Mouse (Mus musculus) forebrain, postnatal 0 days (tissue): ENCODE measurements around the gene Tcf20. TPM values are rescaled to one million over a fixed set of nuclear protein-coding genes. Genes with fewer than 3 reads are reported as not detected.

Source experiments
- ATAC-seq: fragments of 200-750 bp; cut with Nextera tagmentation; 2 replicates; pipeline ENCODE4 v1.8.0; 2017; ENCODE audit warnings: mild to moderate bottlenecking, moderate library complexity
- DNase-seq: peaks from one replicate; pipeline ENCODE4 v3.0.0-alpha.2; 2015
- H3K27ac ChIP-seq: fragments of 300-500 bp; sonication (generic); 2 replicates; pipeline ENCODE4 v1.5.1; 2014; ENCODE audit warnings: low read depth, mild to moderate bottlenecking, antibody characterized with exemption, low read length, moderate library complexity, mixed read lengths
- H3K27me3 ChIP-seq: fragments of 300-500 bp; sonication (generic); 2 replicates; pipeline ENCODE4 v1.6.1; 2014; ENCODE audit warnings: mild to moderate bottlenecking, low read length, mixed read lengths; ENCODE audit not compliant: insufficient read depth
- H3K36me3 ChIP-seq: fragments of 300-500 bp; sonication (generic); 2 replicates; pipeline ENCODE4 v1.6.1; 2014; ENCODE audit warnings: mild to moderate bottlenecking, moderate library complexity; ENCODE audit not compliant: insufficient read depth
- H3K4me1 ChIP-seq: fragments of 300-500 bp; sonication (generic); 2 replicates; pipeline ENCODE4 v1.6.1; 2014; ENCODE audit warnings: antibody characterized with exemption; ENCODE audit not compliant: insufficient read depth
- H3K4me2 ChIP-seq: fragments of 300-500 bp; sonication (generic); 2 replicates; pipeline ENCODE4 v1.6.1; 2014; ENCODE audit warnings: low read depth, mild to moderate bottlenecking, moderate library complexity
- H3K4me3 ChIP-seq: fragments of 300-500 bp; sonication (generic); 2 replicates; pipeline ENCODE4 v1.5.1; 2014; ENCODE audit warnings: low read depth, low read length, mixed read lengths
- H3K9ac ChIP-seq: fragments of 300-500 bp; sonication (generic); 2 replicates; pipeline ENCODE4 v1.6.1; 2014; ENCODE audit warnings: mild to moderate bottlenecking
- H3K9me3 ChIP-seq: fragments of 300-500 bp; sonication (generic); 2 replicates; pipeline ENCODE4 v1.6.1; 2016; ENCODE audit warnings: low read length
- CTCF ChIP-seq: sonication (generic); IDR thresholded peaks from 2 replicates; pipeline ENCODE4 v1.5.1; 2016; ENCODE audit warnings: antibody characterized with exemption, control low read depth, low read depth
- WGBS: fragments of 180-500 bp; shearing (Covaris S2); extraction: QIAGEN DNeasy Blood & Tissue Kit; methylation state at CpG from one replicate; pipeline ENCODE4 v1.1.7; 2014; 5-methylcytosine and 5-hydroxymethylcytosine counted together
- polyA plus RNA-seq: library from polyadenylated mRNA; unstranded; fragments of >200 nt; fragmentation: Nextera tagmentation; extraction: Ambion mirVana; gene quantifications from 2 replicates; pipeline ENCODE4 v1.2.1, GENCODE M21; 2015
- total RNA-seq: library from RNA; depleted of rRNA; stranded (reverse); fragments of >200 nt; gene quantifications from 2 replicates; pipeline ENCODE4 v1.2.3, GENCODE M21; 2014

Gene Tcf20
- total and polyA plus RNA-seq, 2 experiments from 2014 or later, result 12.2 to 150 TPM

GRCm38 (mm10) chr15:82960786-82961561, 26.7 kb downstream of the Tcf20 start:
- H3K27me3 ChIP-seq, result no peaks in the 10 kb centered on the region
- no peaks in the 10 kb centered on the region for H3K36me3 ChIP-seq
- peak overlapping the region; percentile 66 for H3K9ac ChIP-seq
- WGBS, result 4% methylated on average over 24 of the region's 26 CpGs
- peaks cover 45% of the 10 kb centered on the region for H3K4me1 ChIP-seq
- no peaks in the 10 kb centered on the region for H3K9me3 ChIP-seq
- peak overlapping the region; percentile 91 for H3K4me2 ChIP-seq
- ATAC-seq, result no peak
- peak overlapping the region; percentile 63 for H3K4me3 ChIP-seq
- peak overlapping the region; percentile 47 for H3K27ac ChIP-seq
- peak; percentile 62 for DNase-seq
- no peak for TF ChIP-seq CTCF

GRCm38 (mm10) chr15:82959151-82959550, 28.5 kb downstream of the Tcf20 start:
- peak overlapping the region; percentile 91 for H3K4me2 ChIP-seq
- peak overlapping the region; percentile 58 for H3K27ac ChIP-seq
- H3K4me1 ChIP-seq, result peaks cover 38% of the 10 kb centered on the region
- no peak for DNase-seq
- no peaks in the 10 kb centered on the region for H3K27me3 ChIP-seq
- peak overlapping the region; percentile 17; the same call in 1 of the 2 replicates for H3K4me3 ChIP-seq
- H3K9me3 ChIP-seq, result no peaks in the 10 kb centered on the region
- ATAC-seq, result no peak
- WGBS, result 39% methylated on average over 12 of the region's 12 CpGs
- H3K36me3 ChIP-seq, result peaks cover 8% of the 10 kb centered on the region; the same call in 1 of the 2 replicates
- TF ChIP-seq CTCF, result no peak
- peak overlapping the region; percentile 43; the same call in 1 of the 2 replicates for H3K9ac ChIP-seq

GRCm38 (mm10) chr15:82958253-82958701, 29.4 kb downstream of the Tcf20 start:
- Histone ChIP-seq H3K27me3 (no peaks in the 10 kb centered on the region), H3K9me3 (no peaks in the 10 kb centered on the region), H3K9ac (peak overlapping the region; percentile 43), H3K4me3 (peak overlapping the region; percentile 17), H3K4me2 (peak overlapping the region; percentile 91), H3K36me3 (peaks cover 8% of the 10 kb centered on the region; the same call in 1 of the 2 replicates), H3K27ac (peak overlapping the region; percentile 58), H3K4me1 (peaks cover 36% of the 10 kb centered on the region)
- TF ChIP-seq CTCF, result peak; percentile 18; the same call in 1 of the 2 replicates
- peak; percentile 82 for DNase-seq
- WGBS, result 4% methylated on average over 16 of the region's 16 CpGs
- ATAC-seq, result peak; percentile 81

- 78% methylated on average over 4 of the region's 4 CpGs for WGBS
- ATAC-seq (no peak), DNase-seq (no peak)
- no peak for TF ChIP-seq CTCF
- Histone ChIP-seq H3K27ac (no peak overlapping the region), H3K36me3 (peaks cover 8% of the 10 kb centered on the region; the same call in 1 of the 2 replicates), H3K27me3 (no peaks in the 10 kb centered on the region), H3K9me3 (no peaks in the 10 kb centered on the region), H3K9ac (no peak overlapping the region), H3K4me2 (no peak overlapping the region), H3K4me3 (no peak overlapping the region), H3K4me1 (peaks cover 37% of the 10 kb centered on the region)
Observed at GRCm38 (mm10) chr15:82956721-82957120, 31.0 kb downstream of the Tcf20 start.

- 72% methylated on average over 3 of the region's 3 CpGs for WGBS
- no peak for DNase-seq
Observed at GRCm38 (mm10) chr15:82956310-82956709, 31.4 kb downstream of the Tcf20 start.

GRCm38 (mm10) chr15:82955286-82955685, 32.4 kb downstream of the Tcf20 start:
- Histone ChIP-seq H3K4me2 (no peak overlapping the region), H3K4me1 (peaks cover 29% of the 10 kb centered on the region), H3K4me3 (no peak overlapping the region), H3K9ac (no peak overlapping the region), H3K36me3 (peaks cover 8% of the 10 kb centered on the region; the same call in 1 of the 2 replicates), H3K27me3 (no peaks in the 10 kb centered on the region), H3K27ac (no peak overlapping the region), H3K9me3 (no peaks in the 10 kb centered on the region)
- WGBS, result 81% methylated on average over 8 of the region's 8 CpGs
- DNase-seq (no peak), ATAC-seq (no peak)
- no peak for TF ChIP-seq CTCF

More at GRCm38 (mm10) chr15:82956310-82956709, 31.4 kb downstream of the Tcf20 start:
- Histone ChIP-seq H3K9ac (no peak overlapping the region), H3K27ac (no peak overlapping the region), H3K4me1 (peaks cover 33% of the 10 kb centered on the region), H3K4me2 (no peak overlapping the region), H3K9me3 (no peaks in the 10 kb centered on the region), H3K36me3 (peaks cover 8% of the 10 kb centered on the region; the same call in 1 of the 2 replicates), H3K4me3 (no peak overlapping the region), H3K27me3 (no peaks in the 10 kb centered on the region)
- ATAC-seq, result no peak
- TF ChIP-seq CTCF, result no peak

- no peak for ATAC-seq
- Histone ChIP-seq H3K4me1 (peaks cover 18% of the 10 kb centered on the region; the same call in 1 of the 2 replicates), H3K9me3 (no peaks in the 10 kb centered on the region), H3K27me3 (no peaks in the 10 kb centered on the region), H3K4me2 (no peak overlapping the region), H3K36me3 (peaks cover 8% of the 10 kb centered on the region; the same call in 1 of the 2 replicates), H3K27ac (no peak overlapping the region), H3K9ac (no peak overlapping the region), H3K4me3 (no peak overlapping the region)
- WGBS, result 57% methylated on average over 5 of the region's 5 CpGs
- no peak for TF ChIP-seq CTCF
- peak; percentile 39 for DNase-seq
Observed at GRCm38 (mm10) chr15:82954034-82954433, 33.6 kb downstream of the Tcf20 start.
